Mouse (Mus musculus) Patski (cell line): ENCODE results near the gene Slc9a5. TPM values are rescaled to one million over a fixed set of nuclear protein-coding genes. Genes with fewer than 3 reads are reported as not detected.

ENCODE experiments used
- ATAC-seq: fragments of 100-300 bp; one replicate; pipeline ENCODE4 v1.8.0; 2021
- CTCF ChIA-PET: fragments of 350-600 bp; sonication (Branson Sonifier 250); formaldehyde crosslinking; loops from one replicate; lab custom pipeline; 2022; ENCODE audit warnings: inconsistent platforms; lab: Charles Lee
- POLR2A ChIA-PET: fragments of 350-600 bp; sonication (Branson Sonifier 250); formaldehyde crosslinking; loops from one replicate; lab custom pipeline; 2022; ENCODE audit warnings: antibody characterized with exemption, inconsistent platforms; lab: Charles Lee
- DNase-seq: peaks from one replicate; pipeline ENCODE4 v3.0.0-alpha.2; 2011; ENCODE audit warnings: low read depth, low spot score
- H3K27me3 ChIP-seq: fragments of 371-371 bp; one replicate; pipeline ENCODE4 v1.5.1; 2021
- CTCF ChIP-seq: fragments of 100-300 bp; IDR thresholded peaks from one replicate; pipeline ENCODE4 v1.5.1; 2021
- in situ Hi-C: fragments of 300-500 bp; cut with MboI; formaldehyde crosslinking; loops from 3 replicates; pipeline ENCODE4 v1.11.1; 2018; ENCODE audit warnings: low pct_unique_long_range_greater_than_20kb, mixed read lengths
- polyA plus RNA-seq: library from polyadenylated mRNA; unstranded; gene quantifications from one replicate; pipeline ENCODE4 v1.2.3, GENCODE M21; 2021

Gene Slc9a5
- polyA plus RNA-seq, 1 experiment from 2014 or later, result 11.0 TPM

DNA sequence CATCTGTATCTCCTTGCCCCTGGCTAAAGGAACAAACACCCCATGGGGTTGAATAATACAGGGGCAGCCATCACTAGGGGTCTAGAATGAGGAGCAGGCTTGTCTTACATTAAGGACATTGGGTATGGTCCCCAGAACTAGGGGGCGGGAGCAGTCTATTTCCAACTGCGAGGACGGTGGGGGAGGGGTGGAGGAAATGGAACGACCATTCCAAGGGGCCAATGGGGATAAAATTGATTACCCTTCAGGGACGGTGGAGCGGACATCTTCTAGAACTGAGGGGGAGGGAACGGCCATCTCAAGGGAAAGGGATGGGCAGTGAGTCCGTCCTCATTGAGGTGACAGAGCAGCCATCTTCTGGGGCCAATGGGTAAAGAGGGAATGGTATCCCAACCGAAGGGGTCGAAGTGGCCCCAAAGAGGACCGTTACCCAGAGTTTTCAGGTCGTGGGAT, 23.0 kb upstream of the Slc9a5 start:
- ChIA-PET CTCF (interaction anchor here (1.8 kb wide), 1 partner anchor 23 kb away, joined by 4 read pairs; the partner anchor contains the start of genes Fhod1 and Slc9a5), POLR2A (no interaction called here)
- in situ Hi-C loops, result no loop called here
- no peaks in the 10 kb centered on the region for H3K27me3 ChIP-seq
- DNase-seq (no peak), ATAC-seq (no peak)
- no peak for TF ChIP-seq CTCF

DNA sequence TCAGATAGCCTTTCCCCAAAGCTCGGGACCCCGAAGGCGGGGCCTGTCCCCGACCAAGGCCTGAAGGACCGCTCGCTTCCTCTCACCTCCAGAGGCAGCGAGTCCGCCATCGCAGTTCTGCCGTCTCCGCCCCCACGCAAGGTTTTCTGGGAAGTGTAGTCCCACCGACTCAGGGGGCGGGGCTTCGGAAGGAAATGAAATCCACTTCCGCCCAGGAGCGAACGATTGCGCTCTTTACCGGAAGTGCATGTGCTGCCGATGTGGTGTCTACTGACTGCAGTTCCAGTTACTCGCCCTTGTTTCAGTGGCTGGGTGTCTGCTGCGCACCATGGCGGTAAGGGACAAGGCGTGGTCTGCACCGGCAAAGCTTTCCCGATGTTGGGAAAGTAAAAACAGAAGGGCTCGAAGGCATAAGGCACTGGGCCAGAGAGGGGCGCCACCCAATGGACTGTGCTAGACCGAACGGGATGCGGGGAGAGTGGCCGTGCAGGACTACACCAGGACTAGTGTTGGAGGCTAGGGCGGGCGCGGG, 22.4 kb upstream of the Slc9a5 start, which contains the start of the genes Lrrc29 and Tmem208:
Lrrc29 (minus strand) TSS at position 138 of the 532 bp plus-strand sequence.
Tmem208 (plus strand) TSS at position 214 of the 532 bp plus-strand sequence.
- no peak for DNase-seq
- CTCF ChIA-PET, result interaction anchor here (1.3 to 1.8 kb wide), 2 partner anchors 9 to 22 kb away, joined by 3 to 4 read pairs; partner anchors contain the start of genes Fhod1 and Slc9a5
- TF ChIP-seq CTCF, result no peak
- H3K27me3 ChIP-seq, result no peaks in the 10 kb centered on the region
- ATAC-seq, result peak; percentile 88
- in situ Hi-C loops, result no loop called here
- POLR2A ChIA-PET, result interaction anchor here (1.1 to 5.1 kb wide), 5 partner anchors 16 to 28 kb away, joined by 3 to 52 read pairs (median 7); partner anchors contain the start of genes E2f4, Fhod1 and Slc9a5

- POLR2A ChIA-PET, result interaction anchor here (1.1 to 5.1 kb wide), 6 partner anchors 10 to 29 kb away, joined by 3 to 52 read pairs (median 6); partner anchors contain the start of genes E2f4, Fhod1 and Slc9a5
- no peaks in the 10 kb centered on the region for H3K27me3 ChIP-seq
- CTCF ChIA-PET, result interaction anchor here (0.6 to 1.8 kb wide), 6 partner anchors 8 to 25 kb away, joined by 3 to 5 read pairs (median 4); partner anchors contain the start of genes Fhod1 and Slc9a5
- in situ Hi-C loops, result no loop called here
- no peak for ATAC-seq
- TF ChIP-seq CTCF, result no peak
- no peak for DNase-seq
Observed at GRCm38 (mm10) chr8:105326968-105327367, 21.7 kb upstream of the Slc9a5 start.

GRCm38 (mm10) chr8:105330325-105330724, 18.3 kb upstream of the Slc9a5 start:
- ChIA-PET POLR2A (interaction anchor here (5.1 kb wide), 1 partner anchor 12 kb away, joined by 52 read pairs; no protein-coding TSS in a partner anchor), CTCF (no interaction called here)
- ATAC-seq, result no peak
- TF ChIP-seq CTCF, result no peak
- in situ Hi-C loops, result no loop called here
- H3K27me3 ChIP-seq, result no peaks in the 10 kb centered on the region
- DNase-seq, result no peak

GRCm38 (mm10) chr8:105331469-105331868, 17.2 kb upstream of the Slc9a5 start:
- ATAC-seq (no peak), DNase-seq (no peak)
- in situ Hi-C loops, result no loop called here
- CTCF ChIA-PET, result no interaction called here
- no peak for TF ChIP-seq CTCF
- H3K27me3 ChIP-seq, result no peaks in the 10 kb centered on the region
- POLR2A ChIA-PET, result interaction anchor here (0.6 kb wide), 1 partner anchor 528 kb away, joined by 4 read pairs; no protein-coding TSS in a partner anchor

DNA sequence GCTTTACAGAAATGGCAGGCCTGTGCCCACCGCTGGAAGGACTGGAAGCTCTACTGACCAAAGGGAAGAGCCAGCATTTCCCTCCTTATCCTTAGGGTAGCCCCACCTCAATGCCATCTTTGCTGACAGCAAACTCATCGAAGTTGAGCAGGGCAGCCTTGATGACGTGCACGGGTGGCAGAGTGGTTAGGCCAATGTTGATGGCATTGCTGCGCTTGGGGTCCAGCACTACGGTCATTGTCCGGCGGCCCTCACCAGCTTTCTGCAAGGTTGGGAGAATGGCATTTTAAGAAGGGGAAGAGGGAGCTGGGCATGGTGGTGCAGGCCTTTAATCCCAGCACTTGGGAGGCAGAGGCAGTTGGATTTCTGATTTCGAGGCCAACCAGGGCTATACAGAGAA, 16.7 kb upstream of the Slc9a5 start:
- ChIA-PET CTCF (no interaction called here), POLR2A (no interaction called here)
- no peak for DNase-seq
- no peak for ATAC-seq
- in situ Hi-C loops, result no loop called here
- H3K27me3 ChIP-seq, result no peaks in the 10 kb centered on the region
- TF ChIP-seq CTCF, result no peak

- POLR2A ChIA-PET, result no interaction called here
- ATAC-seq (no peak), DNase-seq (no peak)
- in situ Hi-C loops, result no loop called here
- no peak for TF ChIP-seq CTCF
- CTCF ChIA-PET, result no interaction called here
- H3K27me3 ChIP-seq, result no peaks in the 10 kb centered on the region
Observed at GRCm38 (mm10) chr8:105332523-105332922, 16.1 kb upstream of the Slc9a5 start.

DNA sequence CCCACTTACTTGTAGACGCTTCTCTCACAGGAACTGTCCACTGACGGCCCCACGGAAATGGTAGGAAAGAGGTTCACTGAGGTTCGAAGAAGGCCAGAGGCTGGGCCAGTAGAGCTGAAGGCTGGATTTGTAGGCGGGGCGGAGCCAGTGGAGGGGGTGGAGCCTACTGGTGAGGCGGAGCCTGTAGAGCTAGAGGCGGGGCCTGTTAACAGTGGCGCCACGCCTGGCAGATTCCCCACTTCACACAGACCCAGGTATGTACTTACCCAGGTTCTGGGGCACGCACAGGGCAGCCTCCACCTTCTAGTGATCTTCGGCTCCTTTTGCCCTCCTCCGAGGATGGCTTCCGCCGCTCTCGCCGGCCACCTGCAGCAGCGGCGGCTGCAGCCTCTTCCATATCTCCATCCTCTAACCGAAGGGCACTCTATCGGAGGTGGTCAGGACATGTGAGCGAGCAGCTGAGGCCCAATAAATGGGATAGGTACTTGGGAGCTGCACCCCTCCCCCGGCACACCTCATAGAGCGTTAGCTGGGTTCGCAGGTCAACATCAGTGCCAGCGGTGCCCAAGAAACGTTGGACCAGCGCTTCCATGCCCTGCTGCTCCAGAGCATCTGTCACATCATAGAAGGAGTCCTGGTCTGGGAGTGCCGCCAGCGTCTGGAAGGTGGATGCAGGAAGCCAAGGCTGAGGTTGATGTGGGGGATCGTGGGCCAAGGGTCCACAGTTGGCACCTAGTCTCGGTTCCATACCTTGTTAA, 12.1 kb upstream of the Slc9a5 start:
- ChIA-PET POLR2A (interaction anchor here (1.5 kb wide), 1 partner anchor 9 kb away, joined by 4 read pairs; no protein-coding TSS in a partner anchor), CTCF (no interaction called here)
- no peaks in the 10 kb centered on the region for H3K27me3 ChIP-seq
- TF ChIP-seq CTCF, result no peak
- no peak for ATAC-seq
- in situ Hi-C loops, result no loop called here
- DNase-seq, result no peak

DNA sequence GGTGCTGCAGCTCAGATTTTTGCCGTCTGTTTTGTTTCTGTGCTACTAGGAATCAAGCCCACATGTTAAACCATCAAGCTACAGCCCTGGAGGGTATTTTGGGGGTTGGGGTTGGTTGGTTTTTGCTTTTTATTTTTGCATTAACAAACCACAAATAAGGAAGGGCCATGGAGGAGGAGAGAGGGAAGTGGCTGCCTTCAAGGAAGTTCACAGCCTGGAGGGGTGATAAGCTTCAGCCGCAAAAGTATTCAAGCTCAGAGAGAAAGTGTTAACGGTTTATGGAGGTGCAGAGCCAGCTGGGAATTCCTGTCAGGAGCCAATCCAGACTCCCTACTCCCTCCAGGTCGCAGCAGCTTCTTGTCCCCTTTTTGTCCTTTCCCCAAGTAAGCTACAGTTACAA, 9.7 kb upstream of the Slc9a5 start:
- ATAC-seq (no peak), DNase-seq (no peak)
- in situ Hi-C loops, result no loop called here
- ChIA-PET POLR2A (interaction anchor here (9.0 kb wide), 1 partner anchor 10 kb away, joined by 52 read pairs; the partner anchor contains the start of genes Lrrc29 and Tmem208), CTCF (interaction anchor here (0.8 to 1.1 kb wide), 2 partner anchors 9 to 12 kb away, joined by 3 read pairs; partner anchors contain the start of gene Fhod1)
- H3K27me3 ChIP-seq, result no peaks in the 10 kb centered on the region
- TF ChIP-seq CTCF, result no peak

- DNase-seq (no peak), ATAC-seq (no peak)
- no peaks in the 10 kb centered on the region for H3K27me3 ChIP-seq
- TF ChIP-seq CTCF, result no peak
- CTCF ChIA-PET, result interaction anchor here (1.0 kb wide), 1 partner anchor 12 kb away, joined by 4 read pairs; no protein-coding TSS in a partner anchor
- in situ Hi-C loops, result no loop called here
- POLR2A ChIA-PET, result interaction anchor here (9.0 kb wide), 1 partner anchor 11 kb away, joined by 52 read pairs; the partner anchor contains the start of genes Lrrc29 and Tmem208
Observed at GRCm38 (mm10) chr8:105339886-105340635, 8.6 kb upstream of the Slc9a5 start.
